Mouse (Mus musculus) kidney, adult 2 months (tissue): Measurements from ENCODE around the gene Grin2b. TPM values are rescaled to one million over a fixed set of nuclear protein-coding genes. Genes with fewer than 3 reads are reported as not detected.

Source experiments
- DNase-seq: peaks from one replicate; pipeline ENCODE4 v3.0.0; 2021
- H3K27ac ChIP-seq: fragments of 200-500 bp; 2 replicates; pipeline ENCODE4 v1.5.1; 2012; ENCODE audit warnings: low read depth, low read length, control low read depth, inconsistent platforms; ENCODE audit not compliant: insufficient read depth
- H3K27me3 ChIP-seq: fragments of 200-500 bp; replicated peaks from 2 replicates; pipeline ENCODE4 v1.6.1; 2012; ENCODE audit warnings: mild to moderate bottlenecking, moderate library complexity, low read length, inconsistent platforms; ENCODE audit not compliant: control insufficient read depth, insufficient read depth
- H3K36me3 ChIP-seq: fragments of 200-500 bp; 2 replicates; pipeline ENCODE4 v1.6.1; 2012; ENCODE audit warnings: mild to moderate bottlenecking, moderate library complexity, low read length, inconsistent platforms; ENCODE audit not compliant: control insufficient read depth, insufficient read depth
- H3K4me1 ChIP-seq: fragments of 200-500 bp; 2 replicates; pipeline ENCODE4 v1.6.1; 2011; ENCODE audit warnings: low read length; ENCODE audit not compliant: control insufficient read depth, insufficient read depth
- H3K4me3 ChIP-seq: fragments of 200-500 bp; 2 replicates; pipeline ENCODE4 v1.5.1; 2011; ENCODE audit warnings: mild to moderate bottlenecking, low read depth, low read length, control low read depth; ENCODE audit not compliant: insufficient read depth
- CTCF ChIP-seq: fragments of 200-500 bp; conservative IDR thresholded peaks from 2 replicates; pipeline ENCODE4 v1.5.1; 2011; ENCODE audit warnings: low read depth, mild to moderate bottlenecking, control low read depth, low read length, moderate library complexity, mixed read lengths; ENCODE audit not compliant: insufficient read depth, insufficient read length
- POLR2A ChIP-seq: fragments of 200-500 bp; IDR thresholded peaks from one replicate; pipeline ENCODE4 v1.6.1; 2011; ENCODE audit warnings: low read depth, low read length, control low read depth
- WGBS: fragments of 180-500 bp; shearing (Covaris S2); methylation state at CpG from one replicate; pipeline ENCODE4 v1.1.7; 2018; 5-methylcytosine and 5-hydroxymethylcytosine counted together
- polyA plus RNA-seq: library from polyadenylated mRNA; depleted of rRNA; stranded (reverse); fragments of >200 nt; gene quantifications from 2 replicates; pipeline ENCODE4 v1.2.3, GENCODE M21; 2012

Gene Grin2b
- polyA plus RNA-seq, 1 experiment: not detected

- peak; percentile 70 for DNase-seq
- no peaks in the 10 kb centered on the region for H3K4me1 ChIP-seq
- TF ChIP-seq CTCF (peak; percentile 84), POLR2A (no peak)
- H3K4me3 ChIP-seq: no peak overlapping the region
- no peak overlapping the region for H3K27ac ChIP-seq
- H3K27me3 ChIP-seq: no peaks in the 10 kb centered on the region
- 21% methylated on average over 20 of the region's 20 CpGs for WGBS
- no peaks in the 10 kb centered on the region for H3K36me3 ChIP-seq
Observed at GRCm38 (mm10) chr6:135907540-135908320, 265.6 kb downstream of the Grin2b start.

GRCm38 (mm10) chr6:135907137-135907536 lies 266.2 kb downstream of the Grin2b start:
- Histone ChIP-seq H3K4me1 (no peaks in the 10 kb centered on the region), H3K4me3 (no peak overlapping the region), H3K36me3 (no peaks in the 10 kb centered on the region), H3K27ac (no peak overlapping the region), H3K27me3 (no peaks in the 10 kb centered on the region)
- no peak for DNase-seq
- TF ChIP-seq POLR2A (no peak), CTCF (no peak)
- 75% methylated on average over 8 of the region's 8 CpGs for WGBS

GRCm38 (mm10) chr6:135904391-135904790 lies 268.9 kb downstream of the Grin2b start:
- TF ChIP-seq CTCF: no peak
- 78% methylated on average over 5 of the region's 5 CpGs for WGBS
- H3K27ac ChIP-seq: no peak overlapping the region

GRCm38 (mm10) chr6:135900410-135900809 lies 272.9 kb downstream of the Grin2b start:
- Histone ChIP-seq H3K27ac (no peak overlapping the region), H3K4me1 (no peaks in the 10 kb centered on the region), H3K36me3 (no peaks in the 10 kb centered on the region), H3K4me3 (no peak overlapping the region), H3K27me3 (no peaks in the 10 kb centered on the region)
- no peak for DNase-seq
- TF ChIP-seq POLR2A (no peak), CTCF (no peak)
- 90% methylated on average over 10 of the region's 10 CpGs for WGBS

More at GRCm38 (mm10) chr6:135904391-135904790, 268.9 kb downstream of the Grin2b start:
- Histone ChIP-seq H3K27me3 (no peaks in the 10 kb centered on the region), H3K4me1 (no peaks in the 10 kb centered on the region), H3K36me3 (no peaks in the 10 kb centered on the region), H3K4me3 (no peak overlapping the region)
- DNase-seq: no peak

GRCm38 (mm10) chr6:135899225-135899624 lies 274.1 kb downstream of the Grin2b start:
- TF ChIP-seq CTCF (no peak), POLR2A (no peak)
- DNase-seq: no peak
- no peak overlapping the region for H3K4me3 ChIP-seq
- H3K27ac ChIP-seq: no peak overlapping the region
- no peaks in the 10 kb centered on the region for H3K27me3 ChIP-seq
- no peaks in the 10 kb centered on the region for H3K36me3 ChIP-seq
- WGBS: 79% methylated on average over 10 of the region's 10 CpGs
- no peaks in the 10 kb centered on the region for H3K4me1 ChIP-seq

- H3K36me3 ChIP-seq: no peaks in the 10 kb centered on the region
- no peak for TF ChIP-seq CTCF
- TF ChIP-seq POLR2A: no peak
- no peak overlapping the region for H3K27ac ChIP-seq
- no peak for DNase-seq
- H3K4me3 ChIP-seq: no peak overlapping the region
- no peaks in the 10 kb centered on the region for H3K27me3 ChIP-seq
- no peaks in the 10 kb centered on the region for H3K4me1 ChIP-seq
- WGBS: 30% methylated on average over 1 of the region's 1 CpGs
Observed at GRCm38 (mm10) chr6:135894793-135895228, 278.5 kb downstream of the Grin2b start.

GRCm38 (mm10) chr6:135882611-135883010 lies 290.7 kb downstream of the Grin2b start:
- H3K4me3 ChIP-seq: no peak overlapping the region
- no peak for TF ChIP-seq POLR2A
- no peak for TF ChIP-seq CTCF
- no peak for DNase-seq
- no peaks in the 10 kb centered on the region for H3K27me3 ChIP-seq
- 41% methylated on average over 5 of the region's 5 CpGs for WGBS
- no peaks in the 10 kb centered on the region for H3K36me3 ChIP-seq
- no peak overlapping the region for H3K27ac ChIP-seq
- H3K4me1 ChIP-seq: no peaks in the 10 kb centered on the region
